Mouse (Mus musculus): Measurements from ENCODE around the gene Zc3hc1.
"Not testable (repeated sequence)": the region's sequence is repeated elsewhere in the genome, so short reads cannot be mapped to it uniquely, and the experiment has no call there.

DNA sequence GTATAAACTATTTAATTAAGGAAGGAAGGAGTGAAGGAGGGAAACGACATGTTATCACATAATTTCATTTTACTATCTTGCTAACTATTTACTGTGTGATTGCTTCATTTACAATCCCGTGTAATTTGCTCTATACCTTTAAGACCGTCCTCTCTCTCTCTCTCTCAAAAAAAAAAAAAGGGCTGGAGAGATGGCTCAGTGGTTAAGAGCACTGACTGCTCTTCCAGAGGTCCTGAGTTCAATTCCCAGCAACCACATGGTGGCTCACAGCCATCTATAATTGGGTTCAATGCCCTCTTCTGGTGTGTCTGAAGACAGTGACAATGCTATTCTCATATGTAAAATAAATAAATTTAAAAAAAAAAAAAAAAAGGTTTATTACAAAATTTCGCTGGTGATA, 557 bp downstream of the Zc3hc1 start:
- TF ChIP-seq EP300, CTCF (IDR thresholded peaks at IDR 0.05): not testable (repeated sequence)
